30 mouse cellular contexts compared by ENCODE assay signal in the genomic region with DNA sequence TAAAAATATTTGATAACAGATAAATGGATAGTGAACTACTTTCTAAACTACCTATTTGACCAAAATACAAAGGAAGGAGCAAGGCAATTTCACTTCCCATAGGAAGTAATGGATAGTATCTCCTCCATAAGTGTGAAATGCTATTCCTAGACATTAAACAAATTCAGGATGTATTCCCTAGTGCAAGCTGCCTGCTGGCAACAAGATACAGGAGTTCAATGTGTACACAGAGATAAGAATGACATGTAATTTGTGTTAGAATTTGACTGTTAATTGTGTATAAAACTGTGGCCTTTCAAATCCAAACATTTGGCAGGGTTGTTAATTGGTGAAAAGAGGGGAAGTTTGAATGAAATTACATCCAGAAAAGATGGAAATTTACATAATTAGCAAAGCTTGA. TPM values are rescaled to one million over a fixed set of nuclear protein-coding genes. Genes with fewer than 3 reads are reported as not detected.
"Had no signal": no experiment of that assay in that cellular context is flagged by ENCODE, and none has a peak within 500 bp of the region (broad histone marks: within the 10 kb centered on the region; RNA-seq: fewer than 3 reads in every experiment).

No protein-coding gene starts in this region.

- H3K9me3 ChIP-seq: heart, embryonic 10.5 days; heart, embryonic 12.5 days; hindbrain, embryonic 10.5 days; hindbrain, embryonic 12.5 days; intestine, embryonic 15.5 days; limb, embryonic 10.5 days; limb, embryonic 12.5 days; liver, embryonic 13.5 days had no signal

- H3K27ac ChIP-seq: gastrocnemius, adult 2 months; heart, embryonic 10.5 days; hindbrain, embryonic 10.5 days; hindbrain, embryonic 12.5 days; hindbrain, embryonic 14.5 days; intestine, embryonic 15.5 days; layer of hippocampus, adult 2 months; left cerebral cortex, adult 2 months; limb, embryonic 10.5 days; limb, embryonic 12.5 days; liver, embryonic 13.5 days had no signal

- H3K4me3 ChIP-seq: gastrocnemius, adult 2 months; heart, embryonic 10.5 days; heart, embryonic 12.5 days; hindbrain, embryonic 10.5 days; hindbrain, embryonic 12.5 days; intestine, embryonic 15.5 days; layer of hippocampus, adult 2 months; left cerebral cortex, adult 2 months; limb, embryonic 10.5 days; limb, embryonic 12.5 days; liver, embryonic 13.5 days had no signal

- H3K9ac ChIP-seq: heart, embryonic 12.5 days; hindbrain, embryonic 12.5 days; hindbrain, embryonic 14.5 days; intestine, embryonic 15.5 days; limb, embryonic 12.5 days; liver, embryonic 13.5 days had no signal

- DNase-seq: gastrocnemius, adult 2 months; gastrocnemius, postnatal 10 days; gastrocnemius, postnatal 25 days; heart, adult 18-20 months; heart, postnatal 10 days; heart, postnatal 4 days; kidney, adult 18-20 months; kidney, adult 8-10 months; kidney, postnatal 10 days; kidney, postnatal 25 days; kidney, postnatal 4 days; liver; liver, embryonic 13.5 days had no signal

- H3K4me1 ChIP-seq: heart, embryonic 10.5 days; heart, embryonic 12.5 days; hindbrain, embryonic 12.5 days; intestine, embryonic 15.5 days; limb, embryonic 12.5 days had no signal

- H3K36me3 ChIP-seq: heart, embryonic 10.5 days; heart, embryonic 12.5 days; hindbrain, embryonic 10.5 days; hindbrain, embryonic 12.5 days; intestine, embryonic 15.5 days; limb, embryonic 10.5 days; limb, embryonic 12.5 days; liver, embryonic 13.5 days had no signal

- ATAC-seq: hindbrain, embryonic 16.5 days; inflammation-experienced regulatory T-cells, adult 6 months; intestine, embryonic 15.5 days; intestine, postnatal 0 days had no signal

- H3K27me3 ChIP-seq: heart, embryonic 12.5 days; hindbrain, embryonic 12.5 days; intestine, embryonic 15.5 days; limb, embryonic 12.5 days; liver, embryonic 13.5 days had no signal

- H3K4me2 ChIP-seq: heart, embryonic 12.5 days; hindbrain, embryonic 12.5 days; hindbrain, embryonic 14.5 days; intestine, embryonic 15.5 days; limb, embryonic 12.5 days; liver, embryonic 13.5 days had no signal

RNA-seq across cellular contexts. Expression of a gene that starts 26.9 kb away (rescaled TPM):
- total RNA-seq: granulocyte monocyte progenitor cell, adult 5-6 weeks; layer of hippocampus, adult 2 months; layer of hippocampus, postnatal 10 days; layer of hippocampus, postnatal 25 days; left cerebral cortex, postnatal 36 days had no signal
